Mouse (Mus musculus) embryonic fibroblast, embryonic 13.5 days (primary cell): ENCODE measurements around the gene 1110002E22Rik.

ENCODE experiments used
- CTCF ChIP-seq: IDR thresholded peaks from 2 replicates; pipeline ENCODE4 v1.5.1; 2011; ENCODE audit warnings: mild to moderate bottlenecking, control low read depth, low read length, moderate library complexity, borderline replicate concordance; ENCODE audit not compliant: insufficient read depth
- POLR2A ChIP-seq: IDR thresholded peaks from 2 replicates; pipeline ENCODE4 v1.6.1; 2011; ENCODE audit warnings: low read depth, mild to moderate bottlenecking, control low read depth, low read length, moderate library complexity

- no peak for TF ChIP-seq POLR2A
- TF ChIP-seq CTCF = no peak
Observed at GRCm38 (mm10) chr3:138022651-138023050, 42.2 kb upstream of the 1110002E22Rik start.
